Mouse (Mus musculus) skeletal muscle tissue, adult 2 months (tissue): ENCODE measurements around the gene Fdx1l.

ENCODE experiments used
- DNase-seq: peaks from one replicate; pipeline ENCODE4 v3.0.0-alpha.2; 2012; ENCODE audit warnings: low read depth, low spot score

The Fdx1l gene

GRCm38 (mm10) chr9:21028560-21029110 is 44.8 kb downstream of the Fdx1l start:
- DNase-seq, result no peak

- DNase-seq, result no peak
These were observed 45.6 kb downstream of the Fdx1l start for GRCm38 (mm10) chr9:21027774-21028290.

GRCm38 (mm10) chr9:21026849-21027248 is 46.6 kb downstream of the Fdx1l start:
- DNase-seq, result no peak

GRCm38 (mm10) chr9:21025258-21025810 is 48.1 kb downstream of the Fdx1l start:
- DNase-seq, result no peak

- DNase-seq, result no peak
These were observed 50.7 kb downstream of the Fdx1l start for GRCm38 (mm10) chr9:21022726-21023125.

GRCm38 (mm10) chr9:21022288-21022687 is 51.1 kb downstream of the Fdx1l start:
- no peak for DNase-seq

- no peak for DNase-seq
These were observed 52.1 kb downstream of the Fdx1l start for GRCm38 (mm10) chr9:21021363-21021762.

- DNase-seq, result no peak
These were observed 54.8 kb downstream of the Fdx1l start for GRCm38 (mm10) chr9:21018600-21018999.
